Mouse (Mus musculus) lung, postnatal 25 days (tissue): ENCODE measurements around the gene Krt34.

Experiments
- DNase-seq: peaks from one replicate; pipeline ENCODE4 v3.0.0; 2022; ENCODE audit warnings: low spot score

Krt34 gene

GRCm38 (mm10) chr11:100041454-100041853 lies at the start of gene Krt34:
Gene Krt34, minus strand, starts transcription at chr11:100041554.
- no peak for DNase-seq

GRCm38 (mm10) chr11:100088378-100089025 lies 47.1 kb upstream of the Krt34 start:
- no peak for DNase-seq

- no peak for DNase-seq
These were observed 46.5 kb upstream of the Krt34 start, which contains the start of gene Krt32 for GRCm38 (mm10) chr11:100087861-100088260. Gene Krt32, minus strand, starts transcription at chr11:100088226.

- DNase-seq = no peak
These were observed 32.5 kb upstream of the Krt34 start for GRCm38 (mm10) chr11:100073873-100074272.

GRCm38 (mm10) chr11:100067293-100068036 lies 26.1 kb upstream of the Krt34 start:
- DNase-seq = peak; percentile 69

- DNase-seq = no peak
These were observed 25.1 kb upstream of the Krt34 start for GRCm38 (mm10) chr11:100066236-100067010.

- no peak for DNase-seq
These were observed 17.5 kb upstream of the Krt34 start for GRCm38 (mm10) chr11:100058875-100059274.

GRCm38 (mm10) chr11:100055686-100056655 lies 14.6 kb upstream of the Krt34 start:
- peak; percentile 8 for DNase-seq

GRCm38 (mm10) chr11:100050451-100050850 lies 9.1 kb upstream of the Krt34 start, which contains the start of gene Krt31:
Gene Krt31, minus strand, starts transcription at chr11:100050551.
- DNase-seq = no peak

- no peak for DNase-seq
These were observed 5.8 kb upstream of the Krt34 start for GRCm38 (mm10) chr11:100047193-100047592.

- peak; percentile 2 for DNase-seq
These were observed 5.0 kb upstream of the Krt34 start for GRCm38 (mm10) chr11:100046303-100046866.

GRCm38 (mm10) chr11:100029768-100030167 lies 11.6 kb downstream of the Krt34 start, which contains the start of gene Krt33b:
Gene Krt33b, minus strand, starts transcription at chr11:100029868.
- no peak for DNase-seq

- no peak for DNase-seq
These were observed 19.9 kb downstream of the Krt34 start for GRCm38 (mm10) chr11:100021438-100021837.

- no peak for DNase-seq
These were observed 21.9 kb downstream of the Krt34 start for GRCm38 (mm10) chr11:100019466-100019865.

GRCm38 (mm10) chr11:100016112-100016511 lies 25.2 kb downstream of the Krt34 start, which contains the start of gene Krt33a:
Gene Krt33a, minus strand, starts transcription at chr11:100016212.
- no peak for DNase-seq

- peak; percentile 37 for DNase-seq
These were observed 27.6 kb downstream of the Krt34 start for GRCm38 (mm10) chr11:100013691-100014171.

- DNase-seq = no peak
These were observed 30.7 kb downstream of the Krt34 start for GRCm38 (mm10) chr11:100010682-100011081.

- DNase-seq = no peak
These were observed 33.0 kb downstream of the Krt34 start for GRCm38 (mm10) chr11:100008336-100008735.

- DNase-seq = no peak
These were observed 34.7 kb downstream of the Krt34 start for GRCm38 (mm10) chr11:100006624-100007023.

GRCm38 (mm10) chr11:100005905-100006304 lies 35.4 kb downstream of the Krt34 start:
- peak; percentile 18 for DNase-seq

- peak; percentile 52 for DNase-seq
These were observed 36.5 kb downstream of the Krt34 start for GRCm38 (mm10) chr11:100004846-100005245.
